Mouse (Mus musculus): Measurements from ENCODE around the gene Casq2. TPM values are rescaled to one million over a fixed set of nuclear protein-coding genes. Genes with fewer than 3 reads are reported as not detected.

Gene Casq2
- total and polyA plus RNA-seq, 2 experiments from 2014 or later: 1.1 to 5.3 TPM

DNA sequence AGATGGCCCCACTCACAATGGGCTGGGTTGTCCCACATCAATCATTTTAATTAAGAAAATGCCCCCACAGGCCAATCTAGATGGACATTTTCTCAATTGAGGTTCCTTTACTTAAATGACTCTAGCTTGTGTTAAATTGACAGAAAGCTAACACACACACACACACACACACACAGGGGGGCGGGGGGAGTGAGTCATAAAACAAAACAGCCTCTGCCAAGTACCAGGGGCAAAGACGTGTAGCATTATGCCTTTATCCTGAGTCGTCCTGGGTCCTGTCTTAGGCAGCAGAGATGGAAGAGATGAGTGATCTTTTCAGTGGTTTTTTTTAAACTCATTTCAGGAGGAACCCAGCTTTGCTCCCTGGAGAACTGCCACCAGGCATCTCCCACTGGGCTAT, 34.2 kb upstream of the Casq2 start:
- no peaks in the 10 kb centered on the region for H3K4me1 ChIP-seq (ENCODE audit: insufficient read depth)
- ATAC-seq (no peak), DNase-seq (no peak)
- 38% methylated on average over 3 of the region's 3 CpGs for WGBS
- no peak overlapping the region for H3K9ac ChIP-seq
- no peak overlapping the region for H3K27ac ChIP-seq (ENCODE audit: low read depth, low read length)
- no peak for TF ChIP-seq CTCF (IDR thresholded peaks at IDR 0.05; ENCODE audit: low read depth)
- no peaks in the 10 kb centered on the region for H3K36me3 ChIP-seq (ENCODE audit: insufficient read depth)
- no peaks in the 10 kb centered on the region for H3K27me3 ChIP-seq (ENCODE audit: insufficient read depth, low read length)
- H3K9me3 ChIP-seq (ENCODE audit: low read length): no peaks in the 10 kb centered on the region
- no peak overlapping the region for H3K4me2 ChIP-seq (ENCODE audit: low read depth)
- H3K4me3 ChIP-seq (ENCODE audit: low read depth, low read length): no peak overlapping the region

- 28% methylated on average over 8 of the region's 8 CpGs for WGBS
- no peak overlapping the region for H3K4me2 ChIP-seq (ENCODE audit: low read depth)
- H3K9ac ChIP-seq: no peak overlapping the region
- H3K4me3 ChIP-seq (ENCODE audit: low read depth, low read length): no peak overlapping the region
- ATAC-seq (no peak), DNase-seq (no peak)
- no peaks in the 10 kb centered on the region for H3K36me3 ChIP-seq (ENCODE audit: insufficient read depth)
- no peaks in the 10 kb centered on the region for H3K9me3 ChIP-seq (ENCODE audit: low read length)
- no peak for TF ChIP-seq CTCF (IDR thresholded peaks at IDR 0.05; ENCODE audit: low read depth)
- no peaks in the 10 kb centered on the region for H3K4me1 ChIP-seq (ENCODE audit: insufficient read depth)
- H3K27ac ChIP-seq (ENCODE audit: low read depth, low read length): no peak overlapping the region
- H3K27me3 ChIP-seq (ENCODE audit: insufficient read depth, low read length): no peaks in the 10 kb centered on the region
These were observed 32.9 kb upstream of the Casq2 start for GRCm38 (mm10) chr3:102053293-102053692.

DNA sequence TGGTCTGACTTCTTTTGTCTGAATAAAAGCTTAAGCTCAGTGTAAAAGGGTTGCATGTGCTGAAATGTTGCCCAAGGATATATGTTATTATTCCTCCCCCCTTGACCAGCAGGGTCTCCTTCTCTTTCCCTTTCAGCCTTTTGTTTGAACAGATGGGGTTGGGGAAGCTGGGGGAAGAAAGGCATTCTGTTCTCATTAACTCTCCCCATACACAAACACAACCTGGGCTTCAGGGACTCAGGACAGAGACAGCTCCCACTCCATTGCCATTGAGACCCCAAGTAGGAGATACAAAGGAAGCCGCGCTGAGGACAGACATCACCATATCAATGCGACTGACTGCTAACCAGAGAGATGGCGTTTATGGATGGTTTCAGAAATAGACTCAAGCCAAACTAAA, 30.3 kb upstream of the Casq2 start:
- no peak for DNase-seq
- H3K27me3 ChIP-seq (ENCODE audit: insufficient read depth, low read length): no peaks in the 10 kb centered on the region
- H3K27ac ChIP-seq (ENCODE audit: low read depth, low read length): no peak overlapping the region
- H3K9ac ChIP-seq: no peak overlapping the region
- no peaks in the 10 kb centered on the region for H3K36me3 ChIP-seq (ENCODE audit: insufficient read depth)
- no peak overlapping the region for H3K4me3 ChIP-seq (ENCODE audit: low read depth, low read length)
- ATAC-seq: no peak
- WGBS: 17% methylated on average over 4 of the region's 4 CpGs
- TF ChIP-seq CTCF (IDR thresholded peaks at IDR 0.05; ENCODE audit: low read depth): no peak
- no peaks in the 10 kb centered on the region for H3K9me3 ChIP-seq (ENCODE audit: low read length)
- H3K4me1 ChIP-seq (ENCODE audit: insufficient read depth): no peaks in the 10 kb centered on the region
- H3K4me2 ChIP-seq (ENCODE audit: low read depth): no peak overlapping the region

DNA sequence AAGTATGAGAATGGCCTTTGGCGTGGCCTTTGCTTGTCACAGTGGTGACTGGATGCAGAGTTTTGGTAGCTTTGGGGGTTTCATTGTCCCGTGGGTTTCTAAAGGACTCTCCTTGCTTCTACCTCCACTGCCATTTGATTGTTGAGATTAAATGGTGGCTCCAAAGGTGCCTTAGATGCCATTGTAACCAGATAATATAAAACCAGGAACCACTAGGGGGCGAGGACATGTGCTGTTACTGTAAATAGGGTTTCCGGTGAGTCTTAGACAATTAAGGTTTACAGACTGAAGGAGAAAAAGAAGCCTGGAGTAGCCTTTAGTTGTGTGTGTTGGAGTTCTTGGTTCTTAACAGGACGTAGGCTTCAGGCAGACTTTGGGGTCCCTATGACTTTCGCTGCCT, 26.1 kb upstream of the Casq2 start:
- 0 out of 2 replicates have a peak, but pooled peaks have one; percentile 9 for TF ChIP-seq CTCF (IDR thresholded peaks at IDR 0.05; ENCODE audit: low read depth)

DNA sequence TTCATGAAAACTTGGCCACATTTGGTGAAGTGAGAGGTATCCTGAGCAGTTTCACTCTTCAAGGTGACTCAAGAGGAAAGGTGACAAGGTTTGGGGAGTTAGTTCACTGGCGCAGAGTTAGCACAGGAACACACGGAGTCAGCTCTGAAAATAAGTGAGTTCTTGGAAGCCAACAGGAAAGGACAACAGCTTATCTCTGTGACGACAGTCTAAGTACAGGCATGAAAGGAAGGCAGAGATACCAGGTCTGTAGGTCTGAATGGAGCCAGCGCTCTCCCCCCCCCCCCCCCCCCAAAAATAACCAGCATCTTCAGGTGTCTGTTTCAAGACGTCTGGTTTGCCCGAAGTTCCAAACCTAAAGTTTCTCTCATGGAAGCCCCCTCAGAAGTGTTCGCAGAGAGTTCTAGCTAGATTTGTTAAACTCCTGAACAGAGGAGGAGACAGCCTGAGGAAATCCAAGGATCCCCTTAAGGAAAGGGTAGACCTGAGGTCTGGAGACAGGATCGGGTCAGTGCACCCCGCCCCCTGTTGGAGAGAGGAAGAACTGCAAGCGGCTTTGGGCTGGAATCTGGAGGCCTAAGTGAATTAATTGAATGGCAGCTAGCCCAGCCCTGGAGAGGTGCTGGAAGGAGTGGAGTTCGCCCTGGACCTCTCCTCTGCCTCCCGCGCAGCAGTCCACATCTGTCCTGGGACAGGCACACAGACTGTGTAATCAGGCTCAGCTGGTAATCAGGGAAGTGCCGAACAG, 24.1 kb upstream of the Casq2 start:
- ATAC-seq: peak; percentile 27; the same call in 1 of the 2 replicates
- Histone ChIP-seq H3K4me2 (ENCODE audit: low read depth) (no peak overlapping the region), H3K9ac (no peak overlapping the region), H3K4me3 (ENCODE audit: low read depth, low read length) (no peak overlapping the region), H3K9me3 (ENCODE audit: low read length) (no peaks in the 10 kb centered on the region), H3K36me3 (ENCODE audit: insufficient read depth) (no peaks in the 10 kb centered on the region), H3K27ac (ENCODE audit: low read depth, low read length) (no peak overlapping the region), H3K27me3 (ENCODE audit: insufficient read depth, low read length) (no peaks in the 10 kb centered on the region), H3K4me1 (ENCODE audit: insufficient read depth) (no peaks in the 10 kb centered on the region)
- 47% methylated on average over 14 of the region's 14 CpGs for WGBS
- peak; percentile 50 for DNase-seq
- TF ChIP-seq CTCF (IDR thresholded peaks at IDR 0.05; ENCODE audit: low read depth): peak; percentile 64

More for the DNA sequence above, 26.1 kb upstream of the Casq2 start:
- Histone ChIP-seq H3K4me3 (ENCODE audit: low read depth, low read length) (no peak overlapping the region), H3K9ac (no peak overlapping the region), H3K4me2 (ENCODE audit: low read depth) (no peak overlapping the region), H3K27me3 (ENCODE audit: insufficient read depth, low read length) (no peaks in the 10 kb centered on the region), H3K9me3 (ENCODE audit: low read length) (no peaks in the 10 kb centered on the region), H3K27ac (ENCODE audit: low read depth, low read length) (no peak overlapping the region), H3K36me3 (ENCODE audit: insufficient read depth) (no peaks in the 10 kb centered on the region), H3K4me1 (ENCODE audit: insufficient read depth) (no peaks in the 10 kb centered on the region)
- ATAC-seq: no peak
- DNase-seq: no peak
- 78% methylated on average over 6 of the region's 6 CpGs for WGBS

- no peak overlapping the region for H3K4me3 ChIP-seq (ENCODE audit: low read depth, low read length)
- no peak; the same call in 1 of the 2 replicates for ATAC-seq
- H3K4me1 ChIP-seq (ENCODE audit: insufficient read depth): no peaks in the 10 kb centered on the region
- no peak overlapping the region for H3K9ac ChIP-seq
- WGBS: 41% methylated on average over 8 of the region's 8 CpGs
- H3K27me3 ChIP-seq (ENCODE audit: insufficient read depth, low read length): no peaks in the 10 kb centered on the region
- H3K36me3 ChIP-seq (ENCODE audit: insufficient read depth): no peaks in the 10 kb centered on the region
- H3K4me2 ChIP-seq (ENCODE audit: low read depth): no peak overlapping the region
- H3K27ac ChIP-seq (ENCODE audit: low read depth, low read length): no peak overlapping the region
- no peak for TF ChIP-seq CTCF (IDR thresholded peaks at IDR 0.05; ENCODE audit: low read depth)
- no peak for DNase-seq
- no peaks in the 10 kb centered on the region for H3K9me3 ChIP-seq (ENCODE audit: low read length)
These were observed 23.6 kb upstream of the Casq2 start for GRCm38 (mm10) chr3:102062671-102063010.

GRCm38 (mm10) chr3:102063273-102064120, 22.7 kb upstream of the Casq2 start:
- Histone ChIP-seq H3K27ac (ENCODE audit: low read depth, low read length) (no peak overlapping the region), H3K4me1 (ENCODE audit: insufficient read depth) (no peaks in the 10 kb centered on the region), H3K27me3 (ENCODE audit: insufficient read depth, low read length) (no peaks in the 10 kb centered on the region), H3K4me2 (ENCODE audit: low read depth) (no peak overlapping the region), H3K9me3 (ENCODE audit: low read length) (no peaks in the 10 kb centered on the region), H3K4me3 (ENCODE audit: low read depth, low read length) (no peak overlapping the region), H3K36me3 (ENCODE audit: insufficient read depth) (no peaks in the 10 kb centered on the region), H3K9ac (no peak overlapping the region)
- DNase-seq: no peak
- TF ChIP-seq CTCF (IDR thresholded peaks at IDR 0.05; ENCODE audit: low read depth): no peak
- ATAC-seq: no peak
- WGBS: 78% methylated on average over 10 of the region's 10 CpGs

All from forebrain, postnatal 0 days (tissue).